Mouse (Mus musculus) heart, embryonic 15.5 days (tissue): ENCODE results near the gene Tmem203. TPM values are rescaled to one million over a fixed set of nuclear protein-coding genes. Genes with fewer than 3 reads are reported as not detected.

Experiments used
- ATAC-seq: fragments of 200-750 bp; cut with Nextera tagmentation; replicated peaks from 2 replicates; pipeline ENCODE4 v1.8.0; 2017; ENCODE audit warnings: low read depth, moderate TSS enrichment; ENCODE audit not compliant: insufficient number of reproducible peaks, insufficient read depth, low FRiP score
- H3K27ac ChIP-seq: fragments of 300-500 bp; sonication (generic); 2 replicates; pipeline ENCODE4 v1.5.1; 2015; ENCODE audit warnings: mild to moderate bottlenecking, inconsistent platforms
- H3K27me3 ChIP-seq: fragments of 300-500 bp; sonication (generic); 2 replicates; pipeline ENCODE4 v1.6.1; 2015; ENCODE audit warnings: inconsistent platforms
- H3K36me3 ChIP-seq: fragments of 300-500 bp; sonication (generic); 2 replicates; pipeline ENCODE4 v1.6.1; 2015; ENCODE audit warnings: mild to moderate bottlenecking, inconsistent platforms
- H3K4me1 ChIP-seq: fragments of 300-500 bp; sonication (generic); replicated peaks from 2 replicates; pipeline ENCODE4 v1.6.1; 2015; ENCODE audit warnings: inconsistent platforms
- H3K4me2 ChIP-seq: fragments of 300-500 bp; sonication (generic); 2 replicates; pipeline ENCODE4 v1.6.1; 2015; ENCODE audit warnings: inconsistent platforms, mild to moderate bottlenecking, moderate library complexity
- H3K4me3 ChIP-seq: fragments of 300-500 bp; sonication (generic); 2 replicates; pipeline ENCODE4 v1.5.1; 2015; ENCODE audit warnings: mild to moderate bottlenecking, inconsistent platforms
- H3K9ac ChIP-seq: fragments of 300-500 bp; sonication (generic); 2 replicates; pipeline ENCODE4 v1.6.1; 2015; ENCODE audit warnings: mild to moderate bottlenecking, inconsistent platforms
- H3K9me3 ChIP-seq: fragments of 300-500 bp; sonication (generic); replicated peaks from 2 replicates; pipeline ENCODE4 v1.6.1; 2016; ENCODE audit warnings: inconsistent platforms
- WGBS: fragments of 180-500 bp; shearing (Covaris S2); methylation state at CpG from one replicate; pipeline ENCODE4 v1.1.7; 2015; ENCODE audit warnings: mixed read lengths; 5-methylcytosine and 5-hydroxymethylcytosine counted together
- polyA plus RNA-seq: library from polyadenylated mRNA; unstranded; fragments of >200 nt; fragmentation: Nextera tagmentation; extraction: Ambion mirVana; gene quantifications from 2 replicates; pipeline ENCODE4 v1.2.1, GENCODE M21; 2015

Tmem203 gene
- polyA plus RNA-seq, 1 experiment from 2014 or later = 17.6 TPM

DNA sequence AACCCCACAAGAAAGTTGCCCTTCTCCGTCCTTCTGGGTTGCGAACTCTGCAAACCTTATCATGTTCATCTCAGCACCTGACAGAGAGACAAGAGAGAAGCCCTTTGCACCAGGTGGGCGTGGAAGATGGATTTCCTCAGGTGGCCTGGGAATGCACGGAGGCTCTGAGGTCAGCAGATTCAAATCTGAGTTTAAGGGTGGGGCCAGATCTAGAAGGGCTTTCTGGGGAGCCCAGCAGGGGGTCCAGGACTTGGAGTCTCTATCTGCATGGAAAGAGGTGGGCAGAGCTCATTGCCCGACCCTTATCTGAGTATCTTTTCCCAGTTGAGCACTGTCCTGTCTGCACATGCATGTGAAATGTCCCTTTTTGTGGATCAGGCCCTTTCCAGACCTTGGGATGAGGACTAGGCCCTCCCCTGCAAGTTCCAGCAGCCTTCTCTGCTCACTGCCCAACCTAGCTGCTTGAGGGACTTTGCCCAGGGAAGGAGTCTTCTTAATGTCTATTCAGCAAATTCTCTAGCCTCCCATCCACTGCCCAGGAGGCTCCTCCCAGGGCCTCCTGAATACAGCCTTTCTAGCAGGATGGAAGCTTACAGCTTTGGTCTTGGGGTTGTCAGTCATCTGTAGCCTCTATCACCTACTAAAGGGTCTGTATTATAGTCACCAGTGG, 20.6 kb upstream of the Tmem203 start:
- no peak for ATAC-seq
- Histone ChIP-seq H3K36me3 (no peaks in the 10 kb centered on the region), H3K9me3 (no peaks in the 10 kb centered on the region), H3K27me3 (peaks cover 55% of the 10 kb centered on the region), H3K9ac (no peak overlapping the region), H3K4me3 (no peak overlapping the region), H3K27ac (no peak overlapping the region), H3K4me2 (no peak overlapping the region), H3K4me1 (no peaks in the 10 kb centered on the region)
- 47% methylated on average over 5 of the region's 5 CpGs for WGBS

DNA sequence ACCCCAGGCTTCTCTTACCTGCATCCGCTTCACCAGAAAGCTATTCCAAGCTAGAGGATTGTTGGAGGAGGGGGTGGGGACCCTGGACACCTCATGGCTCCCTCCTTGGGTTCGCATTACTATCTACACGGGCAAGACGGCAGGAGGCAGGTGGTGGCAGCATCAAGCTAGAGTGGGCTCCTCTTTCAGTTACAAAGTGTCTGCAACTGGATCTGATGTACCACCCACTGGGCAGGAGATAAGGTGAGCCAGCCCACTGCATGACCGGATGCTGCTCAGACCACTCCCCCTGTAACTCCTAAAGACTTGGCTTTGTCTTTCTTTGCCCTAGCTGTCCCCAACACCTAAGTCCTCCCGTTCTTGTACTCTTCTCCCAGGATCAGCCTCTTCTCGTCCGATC, 18.6 kb upstream of the Tmem203 start, which contains the start of gene Rnf224:
Gene Rnf224 (minus strand): TSS at position 174 of the 400 bp plus-strand sequence.
- Histone ChIP-seq H3K27me3 (peaks cover 48% of the 10 kb centered on the region), H3K9me3 (no peaks in the 10 kb centered on the region), H3K4me3 (no peak within 1 kb of the TSS), H3K36me3 (no peaks in the 10 kb centered on the region), H3K4me1 (peaks cover 14% of the 10 kb centered on the region), H3K4me2 (no peak within 1 kb of the TSS), H3K9ac (no peak within 1 kb of the TSS), H3K27ac (no peak within 1 kb of the TSS)
- 22% methylated on average over 8 of the region's 8 CpGs for WGBS
- no peak for ATAC-seq

DNA sequence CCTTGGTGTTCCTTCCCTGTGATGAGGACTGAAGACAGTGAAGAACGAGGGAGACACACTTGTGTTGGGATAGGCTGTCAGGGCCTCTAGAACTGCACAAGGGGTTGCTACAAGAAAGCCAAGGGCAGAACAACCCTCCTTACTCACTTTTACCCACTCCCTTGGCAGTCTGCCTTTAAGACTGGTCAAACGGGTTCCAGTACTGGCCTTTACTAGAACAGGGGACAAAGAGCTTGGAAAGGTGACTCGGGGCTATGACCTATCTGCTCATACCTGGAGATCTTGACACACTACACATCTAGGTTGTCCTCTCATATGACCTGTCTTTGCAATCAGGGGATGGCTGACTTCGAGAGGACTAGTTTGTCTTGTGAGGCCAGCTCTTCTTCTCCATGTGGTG, 17.7 kb upstream of the Tmem203 start:
- no peak overlapping the region for H3K4me3 ChIP-seq
- H3K27me3 ChIP-seq = peaks cover 52% of the 10 kb centered on the region
- H3K9ac ChIP-seq = no peak overlapping the region

GRCm38 (mm10) chr2:25238106-25238505, 17.1 kb upstream of the Tmem203 start:
- Histone ChIP-seq H3K4me3 (no peak overlapping the region), H3K4me2 (no peak overlapping the region), H3K36me3 (no peaks in the 10 kb centered on the region), H3K9me3 (no peaks in the 10 kb centered on the region), H3K27me3 (peaks cover 56% of the 10 kb centered on the region), H3K27ac (no peak overlapping the region), H3K4me1 (peaks cover 26% of the 10 kb centered on the region), H3K9ac (no peak overlapping the region)
- no peak for ATAC-seq

More for the DNA sequence above, 17.7 kb upstream of the Tmem203 start:
- 62% methylated on average over 4 of the region's 4 CpGs for WGBS
- H3K9me3 ChIP-seq = no peaks in the 10 kb centered on the region
- no peak for ATAC-seq
- H3K4me2 ChIP-seq = no peak overlapping the region
- H3K4me1 ChIP-seq = peaks cover 23% of the 10 kb centered on the region
- H3K36me3 ChIP-seq = no peaks in the 10 kb centered on the region
- no peak overlapping the region for H3K27ac ChIP-seq

- peaks cover 59% of the 10 kb centered on the region for H3K27me3 ChIP-seq
- no peak for ATAC-seq
- no peaks in the 10 kb centered on the region for H3K9me3 ChIP-seq
These were observed 15.5 kb upstream of the Tmem203 start for GRCm38 (mm10) chr2:25239766-25240165.

GRCm38 (mm10) chr2:25240310-25240709, 14.9 kb upstream of the Tmem203 start:
- peaks cover 26% of the 10 kb centered on the region for H3K4me1 ChIP-seq
- no peak overlapping the region for H3K27ac ChIP-seq
- no peaks in the 10 kb centered on the region for H3K9me3 ChIP-seq
- no peaks in the 10 kb centered on the region for H3K36me3 ChIP-seq
- peaks cover 54% of the 10 kb centered on the region for H3K27me3 ChIP-seq
- peak overlapping the region; percentile 57 for H3K4me3 ChIP-seq
- no peak; the same call in 1 of the 2 replicates for ATAC-seq
- peak overlapping the region; percentile 3; the same call in 1 of the 2 replicates for H3K9ac ChIP-seq
- WGBS = 53% methylated on average over 8 of the region's 8 CpGs
- H3K4me2 ChIP-seq = peak overlapping the region; percentile 94

More at GRCm38 (mm10) chr2:25239766-25240165, 15.5 kb upstream of the Tmem203 start:
- 81% methylated on average over 3 of the region's 3 CpGs for WGBS
- Histone ChIP-seq H3K4me2 (no peak overlapping the region), H3K36me3 (no peaks in the 10 kb centered on the region), H3K4me3 (no peak overlapping the region), H3K9ac (no peak overlapping the region), H3K4me1 (peaks cover 26% of the 10 kb centered on the region), H3K27ac (no peak overlapping the region)

DNA sequence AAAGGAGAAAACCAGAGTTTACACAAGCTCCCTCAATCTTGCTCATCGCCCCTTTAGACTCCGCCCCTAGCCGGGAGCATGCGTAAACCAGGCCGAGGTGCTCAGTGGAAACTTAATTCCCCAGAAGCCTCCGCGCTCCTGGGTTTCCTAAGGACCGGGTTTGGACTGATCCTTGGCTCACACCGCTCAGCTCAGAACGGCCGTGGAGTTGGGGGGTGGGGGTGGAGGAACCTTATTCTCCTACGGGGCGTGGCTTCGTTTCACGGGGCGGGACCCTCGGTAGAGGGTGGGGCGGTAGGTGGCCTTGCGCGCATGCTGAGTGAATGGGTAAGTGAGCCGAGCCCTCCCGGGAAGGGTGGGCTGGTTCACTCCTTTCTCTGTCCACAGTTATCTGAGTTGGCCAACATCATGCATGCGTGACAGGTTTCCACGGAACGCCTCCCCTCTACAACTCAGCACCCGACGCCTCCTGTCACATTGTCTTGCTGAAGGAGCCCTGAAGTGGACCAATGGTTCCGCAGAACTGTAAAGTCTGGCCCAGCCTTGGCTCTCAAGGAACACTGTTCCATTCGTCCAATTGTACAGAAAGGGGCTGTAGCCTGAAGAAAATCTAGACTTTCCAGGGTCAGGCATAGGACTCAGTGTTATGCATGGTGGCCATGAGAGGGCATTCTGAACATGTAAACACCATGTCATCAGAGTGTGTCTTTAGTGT, 14.4 kb upstream of the Tmem203 start:
- H3K27me3 ChIP-seq = peaks cover 49% of the 10 kb centered on the region
- H3K4me2 ChIP-seq = peak overlapping the region; percentile 94
- peak overlapping the region; percentile 57 for H3K4me3 ChIP-seq
- H3K4me1 ChIP-seq = peaks cover 26% of the 10 kb centered on the region
- H3K36me3 ChIP-seq = no peaks in the 10 kb centered on the region
- WGBS = 1% methylated on average over 29 of the region's 29 CpGs
- ATAC-seq = peak; percentile 82
- no peak overlapping the region for H3K27ac ChIP-seq
- H3K9me3 ChIP-seq = no peaks in the 10 kb centered on the region
- peak overlapping the region; percentile 3 for H3K9ac ChIP-seq

- Histone ChIP-seq H3K27me3 (peaks cover 44% of the 10 kb centered on the region), H3K27ac (no peak overlapping the region), H3K4me2 (peak overlapping the region; percentile 94), H3K36me3 (no peaks in the 10 kb centered on the region), H3K4me1 (peaks cover 26% of the 10 kb centered on the region), H3K9ac (no peak overlapping the region), H3K4me3 (peak overlapping the region; percentile 57), H3K9me3 (no peaks in the 10 kb centered on the region)
- ATAC-seq = no peak
- 20% methylated on average over 6 of the region's 6 CpGs for WGBS
These were observed 13.8 kb upstream of the Tmem203 start for GRCm38 (mm10) chr2:25241438-25241775.

- H3K9ac ChIP-seq = peak within 1 kb of the TSS; percentile 57
- H3K36me3 ChIP-seq = no peaks in the 10 kb centered on the region
- no peaks in the 10 kb centered on the region for H3K9me3 ChIP-seq
- H3K4me2 ChIP-seq = peak within 1 kb of the TSS; percentile 94
- H3K4me3 ChIP-seq = peak within 1 kb of the TSS; percentile 57
- under 1% methylated on average over 51 of the region's 59 CpGs for whole genome bisulfite sequencing
- H3K27ac ChIP-seq = no peak within 1 kb of the TSS
- H3K4me1 ChIP-seq = peaks cover 26% of the 10 kb centered on the region
- peaks cover 42% of the 10 kb centered on the region for H3K27me3 ChIP-seq
- no peak for ATAC-seq
These were observed 13.1 kb upstream of the Tmem203 start, which contains the start of the genes Rnf208 and Cysrt1 for GRCm38 (mm10) chr2:25242101-25242506. Rnf208 (plus strand) TSS chr2:25242255. Cysrt1 (minus strand) TSS chr2:25242452.

DNA sequence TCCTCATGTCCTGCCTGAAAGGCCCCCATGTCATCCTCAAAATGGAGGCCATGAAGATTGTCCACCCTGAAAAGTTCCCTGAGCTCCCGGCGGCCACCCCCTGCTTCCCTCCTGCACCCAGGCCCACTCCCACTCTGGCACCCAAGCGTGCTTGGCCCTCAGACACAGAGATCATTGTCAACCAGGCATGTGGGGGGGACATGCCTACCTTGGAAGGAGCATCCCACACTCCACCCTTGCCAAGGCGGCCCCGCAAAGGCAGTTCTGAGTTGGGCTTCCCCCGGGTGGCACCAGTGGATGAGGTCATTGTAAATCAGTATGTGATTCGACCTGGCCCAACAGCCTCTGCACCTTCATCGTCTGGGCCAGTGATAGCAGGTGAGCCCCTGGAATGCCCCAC, 11.9 kb upstream of the Tmem203 start:
- 69% methylated on average over 8 of the region's 8 CpGs for WGBS
- Histone ChIP-seq H3K4me2 (no peak overlapping the region), H3K4me3 (no peak overlapping the region)

DNA sequence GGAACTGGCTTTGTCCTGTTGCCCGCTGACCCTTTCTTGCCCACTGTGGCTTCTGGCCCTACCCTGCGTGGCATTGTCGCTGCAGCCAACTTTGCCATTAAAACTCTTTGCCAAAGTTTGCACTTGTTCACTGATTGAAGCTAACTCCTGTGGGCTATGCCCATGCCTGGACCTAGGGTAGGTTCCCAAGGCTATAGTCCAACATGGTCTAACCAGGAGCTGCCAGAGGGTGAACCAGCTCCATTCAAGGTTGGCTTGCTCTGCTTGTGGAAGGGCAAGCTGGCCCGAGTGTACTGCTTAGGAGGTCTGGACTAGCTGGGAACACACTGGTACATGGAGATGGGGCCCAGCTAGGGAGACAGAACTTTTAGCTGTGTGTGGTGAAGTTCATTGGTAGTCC, 11.1 kb upstream of the Tmem203 start:
- Histone ChIP-seq H3K27ac (no peak overlapping the region), H3K27me3 (peaks cover 36% of the 10 kb centered on the region), H3K4me3 (no peak overlapping the region), H3K4me1 (peaks cover 26% of the 10 kb centered on the region), H3K9ac (no peak overlapping the region), H3K4me2 (no peak overlapping the region), H3K36me3 (peaks cover 11% of the 10 kb centered on the region; the same call in 1 of the 2 replicates), H3K9me3 (no peaks in the 10 kb centered on the region)
- no peak for ATAC-seq
- WGBS = 87% methylated on average over 4 of the region's 4 CpGs

More for the DNA sequence above, 11.9 kb upstream of the Tmem203 start:
- no peak for ATAC-seq
- H3K4me1 ChIP-seq = peaks cover 26% of the 10 kb centered on the region
- peaks cover 7% of the 10 kb centered on the region; the same call in 1 of the 2 replicates for H3K36me3 ChIP-seq
- no peak overlapping the region for H3K27ac ChIP-seq
- H3K9me3 ChIP-seq = no peaks in the 10 kb centered on the region
- H3K9ac ChIP-seq = no peak overlapping the region
- H3K27me3 ChIP-seq = peaks cover 38% of the 10 kb centered on the region
